Mouse (Mus musculus): Measurements from ENCODE around the gene Tram2.

DNA sequence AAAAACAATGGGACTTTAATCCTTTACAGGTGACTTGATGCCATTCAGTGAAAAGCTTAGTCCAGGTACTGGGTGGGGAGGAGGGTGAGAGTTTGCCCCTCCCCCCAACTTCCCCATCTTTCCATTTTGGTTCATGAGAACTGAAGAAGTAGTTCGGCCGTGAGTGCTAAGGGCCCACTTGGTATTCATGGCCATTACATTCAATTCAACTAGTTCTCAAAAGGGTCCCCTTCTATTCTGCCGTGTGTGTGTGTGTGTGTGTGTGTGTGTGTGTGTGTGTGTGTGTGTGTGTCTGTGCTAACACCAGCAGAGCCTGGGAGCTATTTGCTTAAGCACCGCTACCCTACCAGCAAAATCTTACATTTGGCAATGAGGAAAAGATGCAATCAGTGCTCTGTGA lies 94.4 kb downstream of the Tram2 start:
- TF ChIP-seq CTCF (IDR thresholded peaks at IDR 0.05; ENCODE audit: extremely low read depth, insufficient read depth, low read length) = no peak
- TF ChIP-seq POLR2A (IDR thresholded peaks at IDR 0.05; ENCODE audit: extremely low read depth, insufficient read depth, low read length) = no peak
